Comparison of ENCODE assay signal across 8 mouse cellular contexts in genomic region chr11:23632945-23633878, GRCm38 (mm10). TPM values are rescaled to one million over a fixed set of nuclear protein-coding genes. Genes with fewer than 3 reads are reported as not detected.
A peak's percentile ranks its signal among the peaks of the same experiment; 100 is the strongest.
DNase-seq lines count a peak whose midpoint lies in the region; ATAC-seq and TF ChIP-seq lines count a peak whose summit lies in the region.

Gene 0610010F05Rik, minus strand, starts transcription at chr11:23633639.

- peaks cover 5% of the 10 kb centered on the region; the same call in 1 of the 2 replicates for H3K36me3 ChIP-seq in kidney, embryonic 14.5 days (ENCODE audit: control insufficient read depth, insufficient read depth, low read length)
- H3K36me3 ChIP-seq in limb, embryonic 15.5 days = no peaks in the 10 kb centered on the region

- under 1% methylated on average over 69 of the region's 103 CpGs for WGBS in kidney, embryonic 14.5 days
- under 1% methylated on average over 71 of the region's 103 CpGs for WGBS in limb, embryonic 15.5 days

- peak; percentile 52; the same call in 1 of the 2 replicates for TF ChIP-seq POLR2A in bone marrow macrophage, adult 2 months (IDR thresholded peaks at IDR 0.05; ENCODE audit: borderline replicate concordance, low read depth, low read length)
- TF ChIP-seq POLR2A in embryonic fibroblast, embryonic 13.5 days (IDR thresholded peaks at IDR 0.05; ENCODE audit: low read depth, low read length) = peak; percentile 73

- ATAC-seq in kidney, embryonic 14.5 days (ENCODE audit: low FRiP score, low TSS enrichment) = peak; percentile 100
- ATAC-seq in limb, embryonic 15.5 days (ENCODE audit: insufficient number of reproducible peaks, low FRiP score, low TSS enrichment, low read depth) = peak; percentile 100

- peak within 1 kb of the TSS; percentile 93 for H3K9ac ChIP-seq in kidney, embryonic 14.5 days (ENCODE audit: low read depth, low read length)
- H3K9ac ChIP-seq in limb, embryonic 15.5 days = peak within 1 kb of the TSS; percentile 87

- H3K27me3 ChIP-seq in kidney, embryonic 14.5 days (ENCODE audit: control insufficient read depth, insufficient read depth, low read length) = no peaks in the 10 kb centered on the region
- H3K27me3 ChIP-seq in limb, embryonic 15.5 days = no peaks in the 10 kb centered on the region

- peak within 1 kb of the TSS; percentile 39; the same call in 1 of the 2 replicates for H3K27ac ChIP-seq in bone marrow macrophage, adult 2 months (ENCODE audit: insufficient read depth, low read depth, low read length)
- no peak within 1 kb of the TSS for H3K27ac ChIP-seq in embryonic fibroblast, embryonic 13.5 days (ENCODE audit: insufficient read depth, low read length)
- peak within 1 kb of the TSS; percentile 71 for H3K27ac ChIP-seq in kidney, embryonic 14.5 days (ENCODE audit: low read depth, low read length)
- H3K27ac ChIP-seq in limb, embryonic 15.5 days = peak within 1 kb of the TSS; percentile 88

- 0 out of 2 replicates have a peak, but pooled peaks cover 3% of the 10 kb centered on the region for H3K4me1 ChIP-seq in bone marrow macrophage, adult 2 months (ENCODE audit: control insufficient read depth, insufficient read depth, low read length)
- H3K4me1 ChIP-seq in embryonic fibroblast, embryonic 13.5 days (ENCODE audit: control insufficient read depth, insufficient read depth, low read length) = no peaks in the 10 kb centered on the region
- no peaks in the 10 kb centered on the region for H3K4me1 ChIP-seq in kidney, embryonic 14.5 days (ENCODE audit: control insufficient read depth, insufficient read depth, low read length)
- H3K4me1 ChIP-seq in limb, embryonic 15.5 days = 0 out of 2 replicates have a peak, but pooled peaks cover 3% of the 10 kb centered on the region

- DNase-seq in A20 (ENCODE audit: low read depth, low spot score) = peak; percentile 96
- DNase-seq in heart, adult 9 months (ENCODE audit: low spot score in 2 of 2) = peak; percentile 80 to 85
- peak; percentile 13 to 51 for DNase-seq in monocyte, adult 2 months (ENCODE audit: low read depth in 1 of 2, low spot score in 2 of 2)
- peak; percentile 80 to 85 for DNase-seq in spleen, postnatal 36 days (ENCODE audit: low spot score in 2 of 2)

- H3K9me3 ChIP-seq in kidney, embryonic 14.5 days (ENCODE audit: control insufficient read depth, low read length) = no peaks in the 10 kb centered on the region
- no peaks in the 10 kb centered on the region for H3K9me3 ChIP-seq in limb, embryonic 15.5 days

- H3K4me3 ChIP-seq in bone marrow macrophage, adult 2 months (ENCODE audit: insufficient read depth, low read length) = peak within 1 kb of the TSS; percentile 82
- peak within 1 kb of the TSS; percentile 80 for H3K4me3 ChIP-seq in embryonic fibroblast, embryonic 13.5 days (ENCODE audit: insufficient read depth, low read length)
- H3K4me3 ChIP-seq in kidney, embryonic 14.5 days (ENCODE audit: low read length) = peak within 1 kb of the TSS; percentile 88
- peak within 1 kb of the TSS; percentile 92 for H3K4me3 ChIP-seq in limb, embryonic 15.5 days

- TF ChIP-seq CTCF in bone marrow macrophage, adult 2 months (IDR thresholded peaks at IDR 0.05; ENCODE audit: low read depth, low read length) = no peak
- no peak for TF ChIP-seq CTCF in embryonic fibroblast, embryonic 13.5 days (IDR thresholded peaks at IDR 0.05; ENCODE audit: borderline replicate concordance, insufficient read depth, low read length)

- H3K4me2 ChIP-seq in kidney, embryonic 14.5 days (replicated peaks; ENCODE audit: low read depth, low read length) = peak within 1 kb of the TSS; percentile 76
- H3K4me2 ChIP-seq in limb, embryonic 15.5 days = peak within 1 kb of the TSS; percentile 76

RNA-seq across cellular contexts. Expression of gene 0610010F05Rik, which starts in this region (rescaled TPM):
- polyA plus RNA-seq in bone marrow macrophage, adult 2 months (2012; ENCODE audit: insufficient read depth, insufficient read length, missing spikeins) = 10.8 and 14.9 TPM in 2 replicates
- 25.1 and 32.3 TPM in 2 replicates for polyA plus RNA-seq in embryonic fibroblast, embryonic 13.5 days (2011; ENCODE audit: insufficient read length, low read depth, missing spikeins)
- polyA plus RNA-seq in kidney, embryonic 14.5 days (2014; fragmentation: Nextera tagmentation; extraction: Ambion mirVana) = 22.0 and 34.5 TPM in 2 replicates
- polyA plus RNA-seq in limb, embryonic 15.5 days (2015; fragmentation: Nextera tagmentation; extraction: Ambion mirVana) = 19.4 and 19.7 TPM in 2 replicates

Comparison
In these comparisons a context has a peak if more than half of its experiments do, and no peak if none do; other contexts are left out.
1. DNase-seq: peak in every context shown above with its lines; median percentile 96 in A20; 82 in heart, adult 9 months; 82 in spleen, postnatal 36 days; 32 in monocyte, adult 2 months.